Mouse (Mus musculus) myocyte (in vitro differentiated cells): Measurements from ENCODE around the gene Golga2. TPM values are rescaled to one million over a fixed set of nuclear protein-coding genes. Genes with fewer than 3 reads are reported as not detected.
A peak's percentile ranks its signal among the peaks of the same experiment; 100 is the strongest.

ENCODE experiments used
- H3K27me3 ChIP-seq: one replicate; pipeline ENCODE4 v1.6.1; 2011; ENCODE audit not compliant: control insufficient read depth, insufficient read depth, insufficient read length
- H3K36me3 ChIP-seq: one replicate; pipeline ENCODE4 v1.6.1; 2011; ENCODE audit not compliant: control insufficient read depth, insufficient read depth
- H3K4me2 ChIP-seq: one replicate; pipeline ENCODE4 v1.6.1; 2011; ENCODE audit warnings: low read depth, control low read depth
- H3K4me3 ChIP-seq: one replicate; pipeline ENCODE4 v1.5.1; 2011; ENCODE audit warnings: mild to moderate bottlenecking, control low read depth, moderate library complexity
- H3K79me2 ChIP-seq: one replicate; pipeline ENCODE4 v1.6.1; 2011; ENCODE audit not compliant: control insufficient read depth, insufficient read depth
- H3ac ChIP-seq: one replicate; pipeline ENCODE4 v1.6.1; 2011; ENCODE audit not compliant: control insufficient read depth, insufficient read length
- CEBPB ChIP-seq: IDR thresholded peaks from 2 replicates; pipeline ENCODE4 v1.6.1; 2011; ENCODE audit warnings: mild to moderate bottlenecking, moderate library complexity; ENCODE audit not compliant: poor library complexity, insufficient read depth, severe bottlenecking
- E2F4 ChIP-seq: IDR thresholded peaks from one replicate; pipeline ENCODE4 v1.6.1; 2011; ENCODE audit warnings: mild to moderate bottlenecking, control low read depth, moderate library complexity; ENCODE audit not compliant: insufficient read depth
- MAX ChIP-seq: IDR thresholded peaks from one replicate; pipeline ENCODE4 v1.6.1; 2011; ENCODE audit warnings: low read depth, mild to moderate bottlenecking, control low read depth
- MYOD1 ChIP-seq, 3 experiments: IDR thresholded peaks; one replicate each; pipeline ENCODE4 v1.6.1; 2011; ENCODE audit warnings: control low read depth in 2 of 3, low read depth in 2 of 3, mild to moderate bottlenecking in 2 of 3, moderate library complexity in 1 of 3; ENCODE audit not compliant: insufficient read length in 2 of 3, control insufficient read depth in 1 of 3
- MYOG ChIP-seq, 3 experiments: IDR thresholded peaks; one replicate each; pipeline ENCODE4 v1.6.1; 2011; ENCODE audit warnings: control low read depth in 2 of 3, low read depth in 2 of 3, mild to moderate bottlenecking in 2 of 3; ENCODE audit not compliant: insufficient read length in 2 of 3, control insufficient read depth in 1 of 3, insufficient read depth in 1 of 3
- POLR2A ChIP-seq: IDR thresholded peaks from one replicate; pipeline ENCODE4 v1.6.1; 2011; ENCODE audit warnings: low read depth, mild to moderate bottlenecking, control low read depth, moderate library complexity; ENCODE audit not compliant: insufficient read length
- POLR2AphosphoS2 ChIP-seq: IDR thresholded peaks from one replicate; pipeline ENCODE4 v1.6.1; 2011; ENCODE audit warnings: low read depth, control low read depth; ENCODE audit not compliant: insufficient read length
- REST ChIP-seq: IDR thresholded peaks from one replicate; pipeline ENCODE4 v1.6.1; 2011; ENCODE audit warnings: mild to moderate bottlenecking, control low read depth, moderate library complexity; ENCODE audit not compliant: insufficient read depth, insufficient read length
- SRF ChIP-seq: IDR thresholded peaks from one replicate; pipeline ENCODE4 v1.6.1; 2011; ENCODE audit warnings: low read depth; ENCODE audit not compliant: control insufficient read depth, insufficient read length
- TCF12 ChIP-seq: IDR thresholded peaks from one replicate; pipeline ENCODE4 v1.6.1; 2011; ENCODE audit warnings: mild to moderate bottlenecking, control low read depth; ENCODE audit not compliant: poor library complexity, insufficient read depth, severe bottlenecking
- TCF3 ChIP-seq: IDR thresholded peaks from one replicate; pipeline ENCODE4 v1.6.1; 2011; ENCODE audit warnings: low read depth, control low read depth; ENCODE audit not compliant: insufficient read length
- USF1 ChIP-seq: IDR thresholded peaks from one replicate; pipeline ENCODE4 v1.6.1; 2011; ENCODE audit warnings: low read depth, mild to moderate bottlenecking, control low read depth, moderate library complexity
- polyA plus RNA-seq: library from polyadenylated mRNA; unstranded; fragments of >200 nt; fragmentation: generic; extraction: Trizol; gene quantifications from one replicate; pipeline ENCODE4 v1.2.1, GENCODE M21; 2012; ENCODE audit warnings: missing spikeins

Gene Golga2
- polyA plus RNA-seq, 1 experiment, result 60.7 TPM

- Histone ChIP-seq H3K4me3 (no peak overlapping the region), H3ac (no peak overlapping the region), H3K4me2 (no peak overlapping the region), H3K27me3 (no peaks in the 10 kb centered on the region), H3K79me2 (no peaks in the 10 kb centered on the region), H3K36me3 (no peaks in the 10 kb centered on the region)
- TF ChIP-seq POLR2AphosphoS2 (no peak), SRF (no peak), REST (no peak), CEBPB (no peak), USF1 (no peak), TCF12 (no peak), MYOG (IDR thresholded peaks at IDR 0.05; ENCODE audit: control insufficient read depth in 1 of 3, insufficient read depth in 1 of 3, insufficient read length in 2 of 3, low read depth in 2 of 3) (no peak), TCF3 (no peak), MAX (no peak), E2F4 (no peak), MYOD1 (IDR thresholded peaks at IDR 0.05; ENCODE audit: control insufficient read depth in 1 of 3, insufficient read length in 2 of 3, low read depth in 2 of 3) (no peak), POLR2A (no peak)
Measured at GRCm38 (mm10) chr2:32332159-32332558, 45.0 kb downstream of the Golga2 start.

- Histone ChIP-seq H3K36me3 (no peaks in the 10 kb centered on the region), H3K79me2 (no peaks in the 10 kb centered on the region), H3K27me3 (no peaks in the 10 kb centered on the region)
Measured at GRCm38 (mm10) chr2:32335888-32336287, 48.7 kb downstream of the Golga2 start.

GRCm38 (mm10) chr2:32339912-32340642 is 52.9 kb downstream of the Golga2 start:
- peak; percentile 50 for TF ChIP-seq REST
- no peak for TF ChIP-seq POLR2AphosphoS2
- H3K4me2 ChIP-seq, result no peak overlapping the region
- H3ac ChIP-seq, result no peak overlapping the region
- no peaks in the 10 kb centered on the region for H3K36me3 ChIP-seq
- no peak overlapping the region for H3K4me3 ChIP-seq
- H3K27me3 ChIP-seq, result no peaks in the 10 kb centered on the region
- H3K79me2 ChIP-seq, result no peaks in the 10 kb centered on the region

More at GRCm38 (mm10) chr2:32335888-32336287, 48.7 kb downstream of the Golga2 start:
- Histone ChIP-seq H3K4me3 (no peak overlapping the region), H3ac (no peak overlapping the region), H3K4me2 (no peak overlapping the region)
- TF ChIP-seq USF1, result no peak
- TF ChIP-seq CEBPB, result no peak
- no peak for TF ChIP-seq SRF
- no peak for TF ChIP-seq TCF12

DNA sequence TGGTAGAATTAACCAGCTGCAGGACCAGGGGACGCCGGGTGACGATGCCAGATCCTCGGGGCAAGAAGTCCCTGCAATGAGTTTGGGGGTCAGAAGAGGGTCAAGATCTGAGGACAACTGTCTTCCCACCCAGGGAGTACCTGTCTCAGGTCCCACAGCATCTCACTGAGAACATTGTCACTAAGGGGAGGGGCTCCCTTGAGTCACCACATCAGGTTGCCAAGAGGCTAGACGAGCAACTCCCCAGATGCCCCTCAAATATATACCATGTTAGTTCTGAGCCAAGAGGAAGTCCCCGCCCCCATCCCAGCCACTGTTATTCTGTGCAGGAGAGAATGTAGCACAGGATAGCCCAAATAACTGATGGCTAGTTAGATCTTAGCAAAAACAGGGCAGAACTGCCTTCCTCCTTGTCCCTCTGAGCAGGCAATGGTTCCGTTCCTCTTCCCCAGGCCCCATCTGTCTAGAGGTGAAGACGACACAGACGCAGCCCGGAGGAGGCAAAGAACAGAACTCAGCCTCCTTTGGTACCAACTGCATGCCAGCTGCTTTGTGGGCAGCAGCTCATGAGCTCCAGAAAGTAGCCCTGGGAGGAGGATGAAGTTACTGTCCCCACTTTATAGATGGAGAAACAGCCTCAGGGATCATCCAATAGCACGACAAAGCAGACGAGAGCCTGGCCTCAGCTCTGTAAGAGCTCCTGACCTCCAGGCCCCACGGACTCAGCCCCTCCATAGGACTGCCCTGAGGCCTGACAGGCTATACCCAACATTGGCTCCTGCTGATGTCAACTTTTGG is 53.9 kb downstream of the Golga2 start:
- Histone ChIP-seq H3K27me3 (no peaks in the 10 kb centered on the region), H3K36me3 (no peaks in the 10 kb centered on the region), H3K79me2 (no peaks in the 10 kb centered on the region), H3K4me3 (no peak overlapping the region), H3ac (no peak overlapping the region), H3K4me2 (peak overlapping the region; percentile 13)
- TF ChIP-seq MYOD1 (IDR thresholded peaks at IDR 0.05; ENCODE audit: control insufficient read depth in 1 of 3, insufficient read length in 2 of 3, low read depth in 2 of 3) (no peak), POLR2A (no peak), CEBPB (no peak), MAX (no peak), MYOG (IDR thresholded peaks at IDR 0.05; ENCODE audit: control insufficient read depth in 1 of 3, insufficient read depth in 1 of 3, insufficient read length in 2 of 3, low read depth in 2 of 3) (no peak), REST (no peak), POLR2AphosphoS2 (no peak), E2F4 (no peak), TCF3 (no peak), SRF (no peak), USF1 (no peak), TCF12 (no peak)

DNA sequence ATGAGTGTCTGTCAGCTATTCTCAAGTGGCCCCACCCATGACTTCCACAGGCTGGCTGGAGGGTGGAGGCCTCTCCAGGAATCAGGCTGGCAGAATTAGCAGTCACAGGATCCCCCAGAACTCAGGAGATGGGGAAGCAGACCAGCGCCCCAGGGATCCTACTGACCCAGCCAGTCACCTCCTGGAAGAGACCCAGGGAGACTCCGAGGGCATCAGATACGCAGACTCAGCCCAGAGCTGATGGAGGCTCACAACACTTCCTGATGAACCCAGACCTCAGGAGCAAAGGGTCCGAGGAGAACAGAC is 54.4 kb downstream of the Golga2 start:
- TF ChIP-seq MYOG (IDR thresholded peaks at IDR 0.05; ENCODE audit: control insufficient read depth in 1 of 3, insufficient read depth in 1 of 3, insufficient read length in 2 of 3, low read depth in 2 of 3), result no peak
- no peak for TF ChIP-seq POLR2A
- TF ChIP-seq REST, result no peak
- TF ChIP-seq TCF12, result no peak
- TF ChIP-seq MYOD1 (IDR thresholded peaks at IDR 0.05; ENCODE audit: control insufficient read depth in 1 of 3, insufficient read length in 2 of 3, low read depth in 2 of 3), result no peak
- TF ChIP-seq MAX, result no peak
- no peak for TF ChIP-seq USF1
- no peak for TF ChIP-seq POLR2AphosphoS2
- no peak for TF ChIP-seq CEBPB
- no peak for TF ChIP-seq TCF3
- TF ChIP-seq SRF, result no peak
- no peak for TF ChIP-seq E2F4
- no peaks in the 10 kb centered on the region for H3K36me3 ChIP-seq
- H3K4me2 ChIP-seq, result peak overlapping the region; percentile 64
- no peak overlapping the region for H3ac ChIP-seq
- no peak overlapping the region for H3K4me3 ChIP-seq
- H3K79me2 ChIP-seq, result no peaks in the 10 kb centered on the region
- H3K27me3 ChIP-seq, result no peaks in the 10 kb centered on the region
